Mouse (Mus musculus) testis, adult 2 months (tissue): ENCODE results near the gene Vps52.
A peak's percentile ranks its signal among the peaks of the same experiment; 100 is the strongest.

Experiments
- CTCF ChIP-seq: fragments of 200-500 bp; IDR thresholded peaks from 2 replicates; pipeline ENCODE4 v1.5.1; 2012; ENCODE audit warnings: low read depth, mild to moderate bottlenecking, inconsistent platforms, low read length, moderate library complexity; ENCODE audit not compliant: control insufficient read depth, insufficient read depth, insufficient replicate concordance
- POLR2A ChIP-seq: fragments of 200-500 bp; IDR thresholded peaks from 2 replicates; pipeline ENCODE4 v1.6.1; 2012; ENCODE audit warnings: low read depth, mild to moderate bottlenecking, inconsistent platforms, low read length, moderate library complexity; ENCODE audit not compliant: control insufficient read depth

GRCm38 (mm10) chr17:33909077-33909868 lies 46.3 kb upstream of the Vps52 start, which contains the start of gene Daxx:
- TF ChIP-seq CTCF (no peak), POLR2A (peak; percentile 80)
